Mouse (Mus musculus) 416B (cell line): ENCODE results near the gene Cacna1d.

Source experiments
- DNase-seq: peaks from one replicate; pipeline ENCODE4 v3.0.0; 2011; ENCODE audit warnings: low read depth

Gene Cacna1d

DNA sequence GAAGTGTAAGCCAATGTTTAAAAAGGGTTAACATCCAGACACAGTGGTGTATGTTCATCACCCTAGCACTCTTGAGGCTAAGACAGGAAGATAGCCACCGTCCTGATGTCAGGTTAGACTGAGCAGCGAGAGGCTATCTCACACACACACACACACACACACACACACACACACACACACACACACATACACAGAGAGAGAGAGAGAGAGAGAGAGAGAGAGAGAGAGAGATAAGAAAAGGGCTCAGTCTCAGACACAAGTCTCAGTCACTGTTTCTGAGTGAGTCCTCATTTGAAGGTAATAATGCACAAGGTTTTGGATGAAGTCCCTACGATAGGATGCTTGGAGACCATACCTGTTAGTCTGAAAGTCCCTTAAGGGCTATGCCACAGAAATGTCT lies 322.9 kb downstream of the Cacna1d start:
- no peak for DNase-seq

DNA sequence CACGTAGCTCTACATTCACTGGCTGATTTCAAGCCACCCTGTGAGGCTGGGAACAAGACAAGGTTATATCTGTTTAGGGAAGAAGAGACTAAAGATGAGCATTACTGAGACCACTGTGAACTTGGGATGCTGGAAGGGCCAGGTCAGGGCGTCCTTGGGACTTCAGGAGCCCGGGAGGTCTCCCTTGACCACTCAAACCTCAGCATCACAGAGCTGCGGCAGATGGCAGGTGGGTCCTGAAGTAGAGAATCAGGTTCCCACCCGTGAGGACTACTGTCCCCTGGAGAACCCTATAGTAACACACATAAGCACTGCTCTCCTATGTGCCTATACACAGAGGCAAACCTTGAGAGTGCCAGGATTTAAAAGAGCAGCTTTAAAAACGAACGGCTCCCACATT lies 323.6 kb downstream of the Cacna1d start:
- no peak for DNase-seq

DNA sequence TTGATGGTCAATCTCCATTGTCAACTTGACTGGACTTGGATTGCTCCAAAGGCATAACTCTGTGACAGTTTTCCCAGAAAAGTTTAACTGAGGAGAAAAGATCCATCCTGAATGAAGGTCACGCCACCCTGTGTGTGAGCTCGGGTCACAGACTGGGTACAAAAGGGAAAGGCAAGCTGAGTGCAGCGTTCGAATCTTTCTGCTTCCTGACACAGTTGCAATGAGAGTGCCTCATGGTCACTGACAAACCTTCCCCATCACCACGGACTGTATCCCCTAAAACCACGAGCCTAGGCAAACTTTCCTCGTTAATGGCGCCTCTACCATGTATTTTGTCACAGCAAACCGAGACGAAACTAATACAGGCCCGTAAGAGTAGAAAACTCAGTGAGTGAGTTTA lies 325.2 kb downstream of the Cacna1d start:
- DNase-seq = no peak

DNA sequence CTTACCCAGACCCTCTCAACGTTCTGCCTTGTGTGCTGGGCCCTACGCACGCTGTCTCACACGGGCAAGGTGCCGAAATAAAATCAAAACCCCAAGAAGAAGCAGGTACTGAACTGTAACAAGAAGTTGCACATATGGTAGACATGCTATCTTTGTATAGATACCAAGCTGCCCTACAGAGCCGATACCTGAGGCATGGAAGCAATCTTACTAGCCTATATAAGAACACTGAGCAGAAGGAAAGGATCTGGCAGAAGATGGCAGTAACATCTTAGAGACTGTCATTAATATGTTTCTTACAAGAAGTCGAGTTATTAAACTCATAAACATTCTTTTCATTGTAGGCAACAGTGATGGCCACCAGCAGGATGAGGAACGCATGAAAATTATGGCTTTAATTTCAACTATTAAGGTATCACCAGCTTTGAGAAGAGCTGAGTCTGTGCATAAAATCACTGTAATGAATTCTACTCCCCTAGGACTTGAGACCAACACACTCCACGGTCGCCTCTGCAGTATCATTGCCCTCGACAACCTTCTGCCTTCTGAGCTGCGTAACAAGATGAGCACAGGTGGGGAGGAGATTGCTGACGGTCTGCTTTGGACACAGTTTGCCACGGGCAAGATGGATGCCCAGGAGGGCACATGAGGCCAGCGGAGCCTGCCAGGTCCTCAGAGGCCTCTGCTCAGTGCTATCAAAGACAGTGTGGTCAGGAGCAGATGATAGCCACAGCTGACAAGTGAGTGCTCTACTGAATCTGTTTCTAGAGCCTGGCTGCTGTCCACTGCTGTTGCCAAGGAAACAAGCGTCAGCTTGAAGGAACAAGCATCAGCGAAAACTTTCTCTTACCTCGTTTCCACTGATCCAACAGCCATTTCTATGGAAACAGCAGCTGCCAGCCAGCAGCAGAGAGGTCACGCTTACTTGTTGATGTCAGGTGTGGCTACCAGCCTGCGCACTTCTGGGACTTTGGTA lies 327.2 kb downstream of the Cacna1d start:
- DNase-seq = no peak

DNA sequence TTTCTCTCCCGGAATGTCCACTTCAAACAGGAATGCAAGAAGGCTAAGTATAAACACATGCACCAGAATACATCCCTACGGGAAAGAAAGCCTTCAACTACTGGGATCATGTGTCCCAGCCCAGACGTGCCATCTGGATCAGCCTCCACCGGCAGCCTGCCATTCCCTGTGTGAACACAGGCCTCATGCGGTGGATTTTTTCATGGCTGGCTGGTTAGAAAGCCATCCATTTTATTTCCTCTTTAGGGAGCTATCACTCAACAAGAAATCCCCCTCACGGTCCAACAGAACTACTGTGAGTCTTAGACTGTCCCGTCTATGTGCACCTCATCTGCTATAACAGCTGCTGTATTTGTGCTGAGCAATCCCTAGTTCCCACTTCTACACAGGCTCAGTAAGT lies 343.5 kb downstream of the Cacna1d start:
- DNase-seq = no peak

DNA sequence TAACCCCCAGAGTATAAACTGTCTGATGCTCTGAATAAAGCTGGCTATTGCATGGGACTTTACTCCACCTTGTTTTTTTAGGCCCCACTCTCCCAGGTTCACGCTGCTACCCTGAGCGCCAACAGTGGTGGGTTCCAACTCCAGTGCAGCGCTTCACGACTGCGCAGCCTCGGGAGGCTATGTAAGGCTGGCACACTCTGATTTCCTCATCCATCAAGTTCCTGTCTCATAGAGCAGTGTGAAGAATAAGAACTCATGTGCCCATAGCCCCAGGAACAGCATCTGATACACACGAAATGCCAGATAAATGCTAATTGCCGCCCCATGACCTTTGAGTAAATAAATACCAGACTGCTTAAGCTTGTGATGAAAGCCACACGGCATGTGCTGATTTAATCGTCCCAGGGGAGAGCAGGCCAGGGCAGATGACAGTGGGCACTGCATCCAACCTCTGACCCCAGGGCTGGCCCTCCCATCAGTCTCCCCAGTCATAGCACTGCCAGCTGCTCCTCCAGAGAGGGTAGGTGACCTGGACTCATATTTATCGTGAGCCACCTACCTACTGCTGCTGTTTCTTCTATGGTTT lies 352.8 kb downstream of the Cacna1d start:
- DNase-seq = no peak

DNA sequence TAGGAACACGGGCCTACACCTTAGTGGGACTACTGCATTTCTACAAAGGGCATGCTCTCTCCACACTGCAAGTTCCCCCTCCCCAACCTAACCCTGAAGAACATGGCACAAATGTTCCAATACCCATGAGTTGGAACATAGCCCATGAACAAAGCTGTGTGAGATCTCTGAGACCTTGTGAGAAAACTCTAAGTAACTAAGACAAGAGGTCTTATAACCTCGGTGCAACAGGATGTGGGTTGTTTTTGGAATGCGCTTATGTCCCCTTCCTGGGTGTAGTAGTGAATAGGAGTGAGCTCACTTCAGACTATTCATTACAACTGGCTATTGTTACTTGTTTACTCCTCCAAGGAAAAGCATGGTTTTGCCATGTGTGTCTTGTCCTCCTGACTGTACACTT lies 353.3 kb downstream of the Cacna1d start:
- no peak for DNase-seq

DNA sequence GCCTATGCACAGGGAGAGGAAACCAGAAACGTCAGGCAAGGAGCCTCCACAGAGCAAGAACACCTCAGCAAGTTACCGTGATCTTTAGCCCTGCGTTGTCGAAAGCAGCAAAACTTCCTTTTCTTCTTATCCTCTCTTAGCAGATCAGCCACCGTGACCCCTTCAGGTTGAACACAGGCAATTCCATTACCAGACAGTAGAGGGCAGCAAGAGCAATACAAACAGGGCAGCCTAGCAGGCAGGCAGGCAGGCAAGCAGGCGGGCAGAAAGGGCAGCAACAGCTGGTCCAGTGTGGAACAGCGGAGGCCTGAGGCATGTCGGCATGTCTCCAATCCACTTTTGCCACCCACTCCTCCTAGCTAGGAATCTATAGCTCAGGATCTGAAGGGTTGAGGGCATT lies 354.3 kb downstream of the Cacna1d start:
- peak; percentile 82 for DNase-seq

DNA sequence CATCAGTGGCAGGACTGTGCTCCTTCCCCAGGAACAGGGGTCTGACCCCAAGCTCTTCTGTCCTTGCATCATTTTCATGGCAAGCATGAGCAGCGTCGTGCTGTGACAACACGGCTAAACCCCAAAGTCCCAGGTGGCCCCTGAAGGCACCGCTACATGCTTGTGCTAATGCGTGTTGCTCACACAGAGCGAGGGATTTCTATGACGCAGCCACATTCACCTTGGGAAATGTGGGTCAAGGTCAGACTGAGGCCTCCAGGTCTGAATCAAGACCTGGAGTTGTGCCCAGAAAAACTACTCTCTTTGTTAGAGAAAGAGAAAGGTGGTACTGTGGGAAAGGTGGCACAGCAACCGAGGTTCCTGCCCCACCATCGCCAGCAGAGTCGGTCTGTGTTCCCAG lies 355.9 kb downstream of the Cacna1d start:
- no peak for DNase-seq

DNA sequence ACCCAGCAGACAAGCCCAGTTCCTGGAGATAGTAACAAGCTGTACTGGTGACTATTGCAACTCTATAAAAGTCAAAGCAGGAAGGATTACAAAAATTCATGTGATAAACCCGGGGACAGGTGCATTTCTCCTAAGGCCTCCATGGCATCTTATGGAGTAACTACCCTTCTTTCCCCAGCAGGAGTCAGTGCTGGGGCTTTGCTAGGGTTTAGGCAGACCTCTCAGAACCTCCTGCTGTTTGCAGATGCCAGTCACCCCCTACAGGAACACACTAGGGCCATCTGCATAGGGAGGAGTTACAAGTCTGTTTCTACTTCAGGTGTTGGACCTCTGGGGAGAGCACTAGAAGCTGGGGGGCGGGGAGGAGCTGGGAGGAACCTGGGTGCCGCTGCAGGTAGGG lies 357.6 kb downstream of the Cacna1d start:
- DNase-seq = peak; percentile 18

DNA sequence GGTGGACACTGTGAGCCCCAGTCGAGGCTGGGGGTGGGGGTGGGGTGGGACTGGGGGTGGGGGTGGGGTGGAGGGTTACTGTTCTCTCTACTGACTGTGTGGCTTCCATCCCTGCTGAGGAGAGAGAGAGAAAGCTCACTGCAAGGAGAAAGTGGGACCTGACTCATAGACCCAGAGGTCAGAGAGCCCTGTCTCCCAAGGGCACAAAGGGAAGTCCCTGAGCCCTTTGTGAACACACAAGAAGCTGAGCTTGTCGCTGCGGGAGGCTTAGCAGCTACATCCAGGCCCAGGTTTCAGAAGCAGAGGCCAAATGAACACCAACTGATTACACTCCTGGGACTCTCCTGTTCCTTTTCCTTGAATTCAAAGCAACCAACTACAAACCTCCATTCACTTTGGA lies 360.0 kb downstream of the Cacna1d start:
- no peak for DNase-seq

DNA sequence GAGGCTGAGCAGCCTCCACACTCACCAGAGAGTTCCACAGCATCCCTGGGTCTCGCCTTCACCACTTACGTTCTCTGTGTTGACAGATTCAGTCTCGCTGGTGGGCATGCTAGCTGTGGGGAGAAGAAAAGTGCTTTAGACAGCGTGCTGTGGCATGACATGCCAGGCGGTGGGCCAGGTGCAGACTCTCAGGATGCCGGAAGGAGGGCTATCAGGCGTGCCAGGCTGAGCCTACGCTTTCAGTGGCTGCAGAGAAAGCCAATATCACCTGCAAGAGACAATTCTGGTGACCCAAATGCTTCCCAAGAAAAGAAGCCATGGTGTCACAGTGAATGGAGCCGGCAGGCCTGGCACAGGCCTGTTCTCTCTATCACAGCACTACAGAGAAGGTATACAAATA lies 361.2 kb downstream of the Cacna1d start:
- no peak for DNase-seq

DNA sequence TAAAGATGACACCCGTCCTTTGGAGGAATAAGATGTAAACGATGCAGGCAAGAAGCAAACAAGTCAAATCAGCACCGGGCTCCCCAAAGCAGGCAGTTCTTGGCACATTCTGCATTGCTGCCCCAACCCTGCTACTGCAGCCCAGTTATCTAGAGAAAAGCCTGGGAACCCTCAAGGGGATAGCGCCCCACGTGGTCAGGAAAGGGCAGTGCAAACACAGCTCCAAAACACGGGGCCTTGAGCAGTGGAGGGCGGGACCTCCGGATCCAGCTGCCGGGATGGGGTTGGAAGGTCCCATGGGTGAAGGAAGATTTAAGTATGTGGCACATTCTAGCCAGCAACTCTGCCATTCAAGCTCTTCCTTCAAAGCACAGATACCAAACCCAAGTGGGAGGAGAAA lies 361.9 kb downstream of the Cacna1d start:
- DNase-seq = peak; percentile 17

DNA sequence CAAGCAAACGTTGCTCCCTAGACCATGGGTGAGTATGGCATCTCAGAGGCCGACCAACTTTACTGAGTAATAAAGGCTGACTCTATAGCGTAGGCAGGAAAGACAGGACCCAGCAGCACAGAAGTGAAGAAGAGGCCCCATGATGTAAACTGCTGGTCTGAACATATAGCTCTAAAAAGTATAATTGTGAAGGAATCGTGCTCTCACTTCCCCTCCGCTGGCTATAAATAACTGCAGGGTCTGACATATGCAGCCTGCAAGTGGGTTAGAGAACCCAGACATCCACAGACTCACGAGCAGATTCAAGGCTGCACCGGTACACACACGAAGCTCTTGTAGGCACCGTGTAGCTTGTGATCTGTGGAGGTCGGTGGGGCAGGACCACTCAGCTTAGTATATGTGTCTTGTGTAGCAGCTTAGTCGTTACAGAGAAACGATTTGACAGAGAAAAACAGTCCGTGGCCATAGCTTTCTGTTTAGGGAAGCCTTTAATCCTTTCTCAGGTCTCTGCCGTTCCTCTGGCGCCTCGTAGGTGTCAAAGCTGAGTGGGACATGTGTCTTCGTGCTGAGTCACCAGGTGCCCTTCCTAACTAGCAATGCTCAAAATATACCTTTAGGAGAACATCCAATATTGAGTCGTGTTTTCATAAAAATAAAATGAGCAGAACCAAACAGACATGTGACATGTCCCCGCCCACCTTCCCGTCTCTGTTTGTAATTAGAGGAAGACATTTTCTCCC lies 366.1 kb downstream of the Cacna1d start:
- no peak for DNase-seq

DNA sequence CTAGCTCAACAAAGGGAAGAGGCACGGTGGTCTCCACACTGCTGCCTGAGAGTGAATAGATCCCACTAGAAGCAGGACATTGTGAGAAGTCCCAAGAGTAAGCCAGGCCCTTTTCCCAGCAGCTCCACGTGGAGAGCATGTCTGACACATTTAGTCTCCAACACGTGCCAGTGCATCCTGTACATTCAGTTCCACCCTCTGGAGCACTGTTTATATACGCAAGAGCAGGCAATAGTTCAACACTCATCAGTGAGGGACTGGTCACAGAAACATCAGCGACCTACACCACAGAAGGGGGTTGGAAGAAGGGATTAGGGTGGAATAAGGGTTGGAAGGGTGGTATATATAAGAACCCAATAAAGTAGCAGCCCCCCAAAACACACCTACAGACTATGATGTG lies 371.2 kb downstream of the Cacna1d start:
- DNase-seq = no peak

DNA sequence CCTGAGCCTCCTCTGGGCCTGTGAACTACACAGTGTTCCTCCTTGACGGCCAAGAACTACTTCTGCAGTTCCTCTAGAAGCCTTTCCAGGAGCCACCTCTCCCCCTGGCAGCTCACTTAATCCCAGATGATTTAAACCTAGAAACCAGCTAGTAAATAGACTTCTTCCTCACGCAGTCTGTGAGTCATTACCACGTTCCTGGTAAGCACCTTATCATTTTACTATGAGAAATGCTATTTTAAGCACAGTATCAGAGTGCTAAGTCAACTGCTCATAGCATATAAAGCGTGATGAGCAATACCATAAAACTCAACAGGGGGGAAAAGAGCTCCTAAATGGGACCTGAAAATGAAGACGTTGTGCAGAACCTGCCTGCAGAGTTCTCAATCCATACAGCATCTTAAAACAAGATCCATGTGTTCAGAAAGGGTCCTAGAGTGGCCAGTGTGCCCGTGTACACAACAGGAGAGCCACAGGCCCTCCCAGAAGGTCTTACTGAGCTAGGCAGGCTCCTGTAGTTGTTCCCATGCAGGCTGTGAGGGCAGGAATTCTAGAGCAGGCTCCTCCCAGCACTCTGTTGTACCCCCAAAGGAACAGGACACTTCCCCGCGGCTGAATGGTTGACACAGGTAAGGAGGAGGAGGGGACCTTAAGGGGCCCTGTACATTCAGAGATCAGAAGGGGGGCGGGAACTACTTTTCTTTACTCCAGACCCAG lies 377.7 kb downstream of the Cacna1d start:
- DNase-seq = no peak

DNA sequence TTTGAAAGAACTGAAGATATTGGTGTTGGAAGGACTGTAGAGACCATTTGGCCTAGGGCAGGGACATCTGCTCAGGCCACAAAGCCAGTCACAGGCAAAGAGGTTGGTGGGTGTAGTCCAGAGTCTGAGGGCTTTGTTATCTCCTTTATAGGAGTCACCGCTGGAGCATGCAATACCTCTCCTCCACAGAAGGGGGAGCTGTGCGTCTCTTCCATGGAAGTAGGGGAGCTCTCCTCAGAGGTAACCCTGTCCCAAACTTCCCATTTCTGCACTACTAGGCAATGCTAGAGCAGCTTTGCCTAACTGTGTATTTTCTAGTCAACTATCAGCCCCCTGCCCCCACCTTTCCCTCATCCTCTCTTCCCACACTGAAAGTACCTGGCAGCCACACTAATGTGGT lies 382.2 kb downstream of the Cacna1d start:
- DNase-seq = peak; percentile 35

DNA sequence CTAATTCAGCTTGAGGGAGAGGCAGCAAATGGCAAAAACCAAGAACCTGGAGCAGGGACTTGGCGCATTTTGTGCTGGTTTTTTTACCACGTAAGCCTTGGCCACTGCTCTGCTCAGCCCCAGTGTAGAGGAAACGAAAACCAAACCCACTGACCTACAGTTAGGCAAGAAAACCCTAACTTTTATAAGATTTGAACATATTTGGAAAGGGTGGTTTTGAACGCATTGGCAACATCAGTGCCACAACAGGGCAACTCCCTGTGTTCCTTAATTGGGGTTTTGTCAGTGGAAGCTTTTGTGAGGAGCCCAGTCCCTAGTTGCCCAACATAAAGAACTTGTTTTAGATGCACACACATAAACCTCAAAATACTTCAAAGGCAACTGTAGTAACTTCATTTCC lies 384.7 kb downstream of the Cacna1d start:
- peak; percentile 5 for DNase-seq

DNA sequence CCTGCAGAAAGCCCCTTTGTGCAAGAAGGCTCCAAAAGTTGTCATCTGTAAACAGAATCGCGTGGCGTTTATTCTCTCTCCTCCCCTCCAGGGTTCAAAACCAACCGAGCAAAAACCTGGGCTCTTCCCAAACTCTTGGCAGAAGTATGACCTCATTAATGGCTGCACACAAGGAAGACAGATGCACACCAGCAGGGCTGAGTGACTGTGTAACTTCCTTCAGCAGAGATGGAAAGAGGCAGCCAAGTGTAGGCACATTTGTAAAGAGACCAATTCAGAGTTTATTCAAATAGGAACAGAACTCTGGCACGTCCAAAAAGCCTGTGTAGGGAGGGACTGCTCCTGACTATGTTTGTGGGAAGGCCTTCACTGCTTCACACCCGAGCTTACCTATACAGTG lies 385.7 kb downstream of the Cacna1d start:
- DNase-seq = no peak

DNA sequence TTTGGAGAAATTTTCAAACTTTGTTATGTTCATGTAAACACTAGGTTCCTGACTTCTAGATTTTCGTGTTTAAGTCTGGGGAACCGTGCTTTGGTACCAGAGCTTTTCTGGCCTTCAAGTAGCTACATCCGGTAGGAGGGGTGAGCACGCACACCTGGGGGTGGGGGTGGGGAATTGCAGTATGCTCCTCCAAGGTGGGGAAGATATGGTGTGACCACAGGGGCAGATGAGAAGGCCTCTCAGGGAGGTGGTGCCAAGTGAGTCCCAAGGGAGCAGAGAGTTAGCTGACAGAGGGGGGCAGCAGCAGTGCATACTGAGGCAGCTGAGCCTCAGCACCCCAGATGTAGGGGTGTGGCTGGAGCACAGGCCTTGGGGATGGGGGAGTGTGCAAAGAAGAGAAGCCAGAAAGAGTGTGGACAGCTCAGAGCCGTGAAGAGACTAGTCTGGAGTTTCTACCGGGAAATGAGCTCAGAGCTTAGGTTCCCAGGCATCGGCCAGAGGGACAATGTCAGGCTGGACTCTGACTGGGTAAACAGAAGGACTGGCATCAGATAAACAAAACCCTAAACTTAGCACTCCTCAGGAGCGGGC lies 387.2 kb downstream of the Cacna1d start:
- DNase-seq = no peak

DNA sequence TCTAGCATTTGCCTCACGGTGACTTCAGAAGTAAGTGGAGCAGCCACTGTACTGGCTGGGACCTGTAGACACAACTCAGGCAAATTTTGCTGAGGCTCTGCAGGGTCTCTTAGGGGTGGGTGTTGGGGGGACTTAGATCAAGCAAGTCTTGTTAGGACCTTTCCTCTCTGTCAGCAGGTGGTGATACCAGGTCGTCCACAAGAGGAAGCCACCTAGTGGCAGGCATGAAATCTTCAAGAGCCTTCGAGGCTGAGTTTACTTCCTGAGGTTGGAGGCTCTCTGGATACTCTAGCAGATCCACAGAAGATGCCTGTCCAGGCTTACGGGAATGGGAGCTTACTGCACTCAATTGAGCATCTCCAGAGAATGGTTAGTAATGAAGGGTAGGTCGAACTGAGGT lies 394.0 kb downstream of the Cacna1d start:
- DNase-seq = peak; percentile 33

DNA sequence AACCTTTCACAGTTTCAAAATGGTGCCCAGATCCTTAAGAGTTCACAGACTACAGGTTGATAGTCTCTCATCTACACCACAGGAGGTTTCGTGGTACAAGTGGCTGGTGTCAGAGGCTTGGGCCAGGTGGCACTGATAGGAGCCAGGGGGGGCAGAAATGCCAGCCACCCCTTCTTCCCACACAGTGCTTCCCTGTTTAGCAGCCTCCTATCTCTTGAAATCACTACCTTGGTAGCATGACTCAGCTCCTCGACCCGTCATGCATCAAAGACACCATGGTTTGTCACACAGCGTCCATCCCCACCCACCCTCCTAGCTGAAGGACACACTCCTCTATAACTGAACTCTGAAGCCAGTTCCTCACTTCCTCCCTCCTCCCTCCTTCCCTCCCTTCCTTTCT lies 398.8 kb downstream of the Cacna1d start:
- peak; percentile 17 for DNase-seq
